Mouse (Mus musculus) lung, postnatal 0 days (tissue): ENCODE data around the gene Fbxo5.

Experiments used
- CTCF ChIP-seq: IDR thresholded peaks from 2 replicates; pipeline ENCODE4 v1.5.1; 2016; ENCODE audit warnings: antibody characterized with exemption, mild to moderate bottlenecking
- EP300 ChIP-seq: IDR thresholded peaks from 2 replicates; pipeline ENCODE4 v1.6.1; 2016; ENCODE audit warnings: antibody characterized with exemption, mild to moderate bottlenecking, control low read depth

GRCm38 (mm10) chr10:5815968-5816367 lies 10.6 kb upstream of the Fbxo5 start:
- no peak for TF ChIP-seq CTCF
- no peak for TF ChIP-seq EP300
